ENCODE assay signal across 8 mouse cellular contexts in the genomic region with DNA sequence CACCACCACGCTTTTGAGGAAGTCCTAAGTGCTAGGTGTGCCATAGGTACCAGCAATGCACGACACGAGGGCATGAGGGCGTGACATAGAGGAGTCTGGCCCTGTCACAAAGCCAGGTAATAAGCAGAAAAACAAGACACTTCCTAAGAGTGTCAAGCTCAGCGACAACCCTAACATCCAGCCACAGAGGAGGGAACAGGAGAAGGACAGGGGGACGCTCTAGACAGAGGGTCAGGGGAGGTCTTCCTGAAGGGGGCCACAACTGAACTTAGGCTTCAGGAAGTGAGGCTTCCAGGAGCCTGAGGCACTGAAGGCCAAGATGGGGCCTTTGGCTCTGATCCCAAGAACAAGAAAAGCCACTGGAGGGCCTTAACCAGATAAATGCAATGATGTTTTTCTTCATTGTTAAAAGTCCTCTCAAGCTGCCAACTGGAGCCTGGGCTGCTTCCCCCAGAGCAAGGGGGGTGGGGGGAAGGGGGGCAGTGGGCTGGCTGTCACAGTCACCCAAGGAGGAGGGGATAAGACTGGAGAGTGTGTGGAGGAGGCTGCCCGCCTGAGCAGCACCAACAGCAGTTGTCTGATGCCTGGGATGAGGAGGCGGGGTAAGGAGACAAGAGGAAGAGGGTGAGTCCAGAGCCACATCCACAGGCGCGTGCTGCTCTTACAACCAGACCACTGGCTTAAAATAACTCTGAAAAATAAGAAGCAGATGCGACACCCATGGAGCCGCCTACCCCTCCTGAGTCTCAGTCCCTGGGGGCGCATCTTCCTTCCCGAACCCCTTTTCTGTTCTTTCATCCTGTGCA.
DNase-seq lines count a peak whose midpoint lies in the region; ATAC-seq lines count a peak whose summit lies in the region.

No protein-coding gene starts in this region.

- peak; percentile 13 for DNase-seq in gastrocnemius, postnatal 14 days
- DNase-seq in gastrocnemius, adult 8-10 months (ENCODE audit: low spot score in 2 of 2), result no peak
- peak; percentile 83 for DNase-seq in embryonic facial prominence, embryonic 14.5 days (ENCODE audit: low spot score)
- DNase-seq in heart, postnatal 4 days, result peak; percentile 30
- peak; percentile 74 to 89 for DNase-seq in left cerebral cortex, postnatal 14 days (ENCODE audit: low spot score in 2 of 2)
- peak; percentile 31 for DNase-seq in ovary, postnatal 14 days (ENCODE audit: low spot score)
- DNase-seq in urinary bladder, adult 2 months (ENCODE audit: low spot score), result no peak
- DNase-seq in gastrocnemius, postnatal 10 days, result no peak

- no peak overlapping the region for H3K9ac ChIP-seq in embryonic facial prominence, embryonic 14.5 days (ENCODE audit: low read depth, low read length)

- intact Hi-C loops in gastrocnemius, postnatal 14 days (cut with DNase I; ENCODE audit: low total_unique reads), result no loop called here
- intact Hi-C loops in left cerebral cortex, postnatal 14 days (cut with DNase I), result loop anchor here (2.0 to 5.0 kb wide), 3 partner anchors 26 to 49 kb away; no protein-coding TSS in a partner anchor

- 31% methylated on average over 13 of the region's 14 CpGs for WGBS in embryonic facial prominence, embryonic 14.5 days

- peak overlapping the region; percentile 73 for H3K27ac ChIP-seq in embryonic facial prominence, embryonic 14.5 days (replicated peaks; ENCODE audit: low read depth, low read length)

- no peak overlapping the region for H3K4me3 ChIP-seq in embryonic facial prominence, embryonic 14.5 days (ENCODE audit: low read depth, low read length)

- ATAC-seq in embryonic facial prominence, embryonic 14.5 days (ENCODE audit: low read depth), result peak; percentile 89

- no peaks in the 10 kb centered on the region for H3K9me3 ChIP-seq in embryonic facial prominence, embryonic 14.5 days (ENCODE audit: control insufficient read depth, low read length)

- H3K4me2 ChIP-seq in embryonic facial prominence, embryonic 14.5 days (ENCODE audit: low read depth, low read length), result no peak overlapping the region

- no peaks in the 10 kb centered on the region for H3K27me3 ChIP-seq in embryonic facial prominence, embryonic 14.5 days (replicated peaks; ENCODE audit: control insufficient read depth, insufficient read depth, low read length)

- no peaks in the 10 kb centered on the region for H3K36me3 ChIP-seq in embryonic facial prominence, embryonic 14.5 days (ENCODE audit: control insufficient read depth, insufficient read depth, low read length)

- peaks cover 21% of the 10 kb centered on the region for H3K4me1 ChIP-seq in embryonic facial prominence, embryonic 14.5 days (ENCODE audit: control insufficient read depth, insufficient read depth, low read length)

Comparison
In these comparisons a context has a peak if more than half of its experiments do, and no peak if none do; other contexts are left out.
1. DNase-seq: peak in gastrocnemius, postnatal 14 days (single experiment), embryonic facial prominence, embryonic 14.5 days (single experiment), heart, postnatal 4 days (single experiment), left cerebral cortex, postnatal 14 days (2 of 2) and ovary, postnatal 14 days (single experiment); none in gastrocnemius, adult 8-10 months (0 of 2), urinary bladder, adult 2 months (single experiment) and gastrocnemius, postnatal 10 days (single experiment).